Mouse (Mus musculus): ENCODE data around the gene Mtrex. TPM values are rescaled to one million over a fixed set of nuclear protein-coding genes. Genes with fewer than 3 reads are reported as not detected.

The Mtrex gene
- polyA plus RNA-seq, 1 experiment from 2014 or later, result 72.0 TPM

- H3K9ac ChIP-seq, result no peak overlapping the region
- ATAC-seq, result no peak
- no peak overlapping the region for H3K27ac ChIP-seq
- H3K36me3 ChIP-seq (ENCODE audit: poor library complexity, severe bottlenecking), result no peaks in the 10 kb centered on the region
- 79% methylated on average over 3 of the region's 3 CpGs for WGBS
- no peak overlapping the region for H3K4me3 ChIP-seq
- H3K4me2 ChIP-seq, result no peak overlapping the region
- H3K9me3 ChIP-seq (replicated peaks), result no peaks in the 10 kb centered on the region
- H3K4me1 ChIP-seq, result no peaks in the 10 kb centered on the region
- no peaks in the 10 kb centered on the region for H3K27me3 ChIP-seq
These were observed 104.8 kb downstream of the Mtrex start for GRCm38 (mm10) chr13:112822413-112822812.

DNA sequence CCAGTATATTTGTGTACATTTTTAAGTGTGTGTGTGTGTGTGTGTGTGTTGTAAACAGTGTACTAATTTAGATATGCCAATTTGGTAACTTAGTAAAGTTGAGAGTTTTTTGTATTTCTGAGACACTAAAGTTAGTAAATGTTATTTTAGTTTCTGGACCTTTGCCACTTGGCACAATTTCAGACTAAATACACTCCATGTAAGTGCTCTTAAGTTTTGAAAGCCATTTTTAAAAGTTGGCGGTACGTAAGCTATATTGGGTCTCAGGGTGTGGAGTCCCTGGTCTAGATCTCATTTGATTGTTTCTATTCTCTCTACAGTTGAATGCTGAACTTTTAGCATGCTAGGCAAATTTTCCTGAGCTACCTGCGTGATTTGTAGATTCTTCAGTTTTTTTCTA is 109.1 kb downstream of the Mtrex start:
- H3K27me3 ChIP-seq, result no peaks in the 10 kb centered on the region
- no peak overlapping the region for H3K4me3 ChIP-seq
- H3K36me3 ChIP-seq (ENCODE audit: poor library complexity, severe bottlenecking), result no peaks in the 10 kb centered on the region
- no peak overlapping the region for H3K4me2 ChIP-seq
- no peaks in the 10 kb centered on the region for H3K4me1 ChIP-seq
- ATAC-seq, result no peak
- H3K9ac ChIP-seq, result no peak overlapping the region
- WGBS, result 93% methylated on average over 3 of the region's 3 CpGs
- H3K9me3 ChIP-seq (replicated peaks), result no peaks in the 10 kb centered on the region
- H3K27ac ChIP-seq, result no peak overlapping the region

Other genes starting within 250 kb of the Mtrex start
- gene Plpp1, start 126.6 kb downstream of the Mtrex start, polyA plus RNA-seq (2015; fragmentation: Nextera tagmentation; extraction: Ambion mirVana), result 20.6 and 27.0 TPM in 2 replicates
- gene Dhx29, start 56 bp upstream of the Mtrex start, polyA plus RNA-seq (2015; fragmentation: Nextera tagmentation; extraction: Ambion mirVana), result 29.8 and 30.8 TPM in 2 replicates
- gene Ccno, start 60.4 kb upstream of the Mtrex start, polyA plus RNA-seq (2015; fragmentation: Nextera tagmentation; extraction: Ambion mirVana), result 1.9 and 4.4 TPM in 2 replicates
- 1.4 and 2.4 TPM in 2 replicates for gene Mcidas, start 66.4 kb upstream of the Mtrex start, polyA plus RNA-seq (2015; fragmentation: Nextera tagmentation; extraction: Ambion mirVana)
- 0.63 and 0.92 TPM in 2 replicates for gene Cdc20b, start 107.7 kb upstream of the Mtrex start, polyA plus RNA-seq (2015; fragmentation: Nextera tagmentation; extraction: Ambion mirVana)
- gene Gpx8, start 119.0 kb upstream of the Mtrex start, polyA plus RNA-seq (2015; fragmentation: Nextera tagmentation; extraction: Ambion mirVana), result 62.8 and 63.5 TPM in 2 replicates
- not detected in 2 replicates for gene Gzma, start 173.6 kb upstream of the Mtrex start, polyA plus RNA-seq (2015; fragmentation: Nextera tagmentation; extraction: Ambion mirVana)